Mouse (Mus musculus) kidney, adult 9 months (tissue): ENCODE results near the gene Ifna4.
A peak's percentile ranks its signal among the peaks of the same experiment; 100 is the strongest.

Experiments
- DNase-seq: peaks from one replicate; pipeline ENCODE4 v3.0.0; 2022

Gene Ifna4

DNA sequence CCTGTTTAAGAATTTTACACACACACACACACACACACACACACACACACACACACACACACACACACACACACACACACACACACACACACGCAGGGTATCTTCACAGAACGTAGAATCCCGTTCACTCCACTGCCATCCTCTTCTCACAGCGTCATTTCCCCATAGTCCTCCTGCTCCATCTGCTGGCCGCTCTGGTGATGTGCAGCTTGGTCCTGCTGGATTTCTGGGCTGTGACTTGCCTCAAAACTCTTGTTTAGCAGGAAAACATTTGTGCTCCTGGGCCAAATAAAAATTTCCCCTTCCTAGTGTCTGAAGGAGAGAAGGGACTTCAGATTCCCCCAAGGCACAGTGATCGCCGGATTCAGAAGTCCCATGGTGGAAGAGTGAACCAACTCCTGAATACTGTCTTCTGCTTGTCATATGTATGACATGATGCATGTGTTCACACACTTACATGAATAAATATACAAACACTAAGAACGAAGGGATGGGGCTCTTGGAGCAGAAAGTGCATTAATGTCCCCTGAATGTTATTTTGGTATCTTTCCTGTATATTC is 25.8 kb downstream of the Ifna4 start:
- DNase-seq: peak; percentile 75

- DNase-seq: no peak
These were observed 26.6 kb downstream of the Ifna4 start for GRCm38 (mm10) chr4:88867926-88868911.

- DNase-seq: peak; percentile 54
These were observed 31.0 kb downstream of the Ifna4 start for GRCm38 (mm10) chr4:88872691-88873090.

GRCm38 (mm10) chr4:88875435-88876095 is 33.9 kb downstream of the Ifna4 start:
- no peak for DNase-seq

DNA sequence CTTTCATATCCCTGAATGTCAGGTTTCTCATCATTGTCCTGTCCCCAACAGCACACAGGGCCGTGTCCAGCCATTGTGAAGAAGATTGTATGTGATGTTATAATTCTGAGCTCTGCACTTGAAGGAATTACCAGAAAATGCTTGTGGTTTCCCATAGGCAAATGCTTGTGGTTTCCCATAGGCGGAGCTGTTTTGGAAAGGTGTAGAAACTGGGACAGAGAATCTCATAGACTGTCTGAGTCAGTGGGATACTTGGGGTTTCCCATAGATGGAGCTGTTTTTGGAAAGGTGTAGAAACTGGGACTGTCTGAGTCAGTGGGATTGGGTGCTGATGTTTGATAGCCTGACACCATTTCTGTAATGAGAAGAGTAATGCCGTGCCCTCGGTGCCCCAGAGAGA is 34.9 kb downstream of the Ifna4 start:
- no peak for DNase-seq

GRCm38 (mm10) chr4:88878246-88878645 is 36.6 kb downstream of the Ifna4 start:
- DNase-seq: peak; percentile 32

GRCm38 (mm10) chr4:88878772-88879171 is 37.1 kb downstream of the Ifna4 start:
- peak; percentile 46 for DNase-seq

DNA sequence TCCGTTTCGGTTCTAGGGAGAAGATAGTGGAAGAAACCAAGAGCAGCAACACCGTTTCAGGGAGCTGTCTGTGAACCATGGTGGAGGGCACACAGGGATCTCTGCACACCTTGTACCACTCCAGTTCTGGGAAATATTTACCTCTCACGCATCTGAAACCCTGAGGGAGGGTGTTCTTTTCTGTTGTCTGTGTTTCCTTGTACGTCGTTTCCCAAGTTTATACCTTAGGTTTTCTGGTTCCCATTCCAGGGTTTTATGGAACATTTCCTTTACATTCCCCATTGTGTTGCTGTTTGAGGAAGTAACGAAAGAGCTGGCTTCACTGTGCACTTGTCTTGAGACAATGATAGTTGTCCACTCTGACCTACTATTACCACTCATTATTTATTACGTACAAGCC is 38.4 kb downstream of the Ifna4 start, which contains the start of gene Ifne:
TSS of gene Ifne (minus strand) at position 101 of the 400 bp plus-strand sequence.
- no peak for DNase-seq

- DNase-seq: no peak
These were observed 46.6 kb downstream of the Ifna4 start for GRCm38 (mm10) chr4:88888236-88888635.
